Mouse (Mus musculus): ENCODE results near the gene Coro2b. TPM values are rescaled to one million over a fixed set of nuclear protein-coding genes. Genes with fewer than 3 reads are reported as not detected.

The Coro2b gene
- polyA plus RNA-seq, 1 experiment from 2014 or later, result 15.3 TPM

DNA sequence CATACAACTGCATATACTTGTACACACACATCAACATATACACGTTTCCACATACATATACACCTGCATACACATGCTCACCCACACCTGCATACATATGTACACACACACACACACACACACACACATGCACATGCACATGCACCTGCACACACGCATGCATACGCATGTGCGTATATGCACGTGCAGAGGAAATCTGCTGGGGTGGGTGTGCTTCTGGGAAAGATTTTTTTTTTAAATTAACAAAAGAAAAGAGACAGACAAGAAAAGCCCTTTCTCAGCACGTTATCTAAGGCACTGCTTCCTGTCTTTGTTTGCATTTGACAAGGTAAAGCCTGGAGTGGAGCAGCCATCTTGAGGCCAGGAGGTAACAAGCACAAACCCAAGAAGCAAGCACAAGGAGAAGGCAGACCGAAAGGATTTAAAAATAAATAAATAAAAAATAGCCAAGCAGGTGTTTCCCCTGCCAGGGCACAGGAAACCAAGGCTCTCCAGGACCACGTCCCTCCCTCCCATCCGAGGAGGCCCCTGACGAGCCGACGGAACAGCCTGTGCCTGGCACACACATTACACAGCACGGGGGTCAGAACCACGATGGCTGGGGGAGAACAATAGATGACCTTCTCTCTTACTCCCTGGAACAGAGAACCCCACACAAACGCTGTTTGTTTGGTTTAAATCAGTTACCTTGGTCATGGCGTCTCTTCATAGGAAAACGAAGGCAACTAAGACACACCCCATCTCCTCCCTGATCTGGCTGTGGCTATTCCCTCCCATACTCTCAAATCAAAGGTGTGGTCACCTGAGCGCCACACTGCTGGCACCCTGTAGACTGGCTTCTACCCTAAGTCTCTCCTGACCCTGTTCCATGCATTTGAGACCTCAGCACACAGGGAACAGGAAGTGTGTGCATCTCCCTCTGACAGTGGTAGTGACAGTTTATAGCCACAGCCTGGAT lies 39.4 kb downstream of the Coro2b start:
- H3K27me3 ChIP-seq (ENCODE audit: control insufficient read depth, insufficient read depth, low read length), result no peaks in the 10 kb centered on the region
- ATAC-seq (ENCODE audit: low FRiP score) (no peak), DNase-seq (ENCODE audit: low spot score, missing footprints) (no peak)
- H3K36me3 ChIP-seq (ENCODE audit: control insufficient read depth, insufficient read depth, low read length), result no peaks in the 10 kb centered on the region
- H3K9me3 ChIP-seq (ENCODE audit: control insufficient read depth, low read length), result no peaks in the 10 kb centered on the region
- H3K27ac ChIP-seq (ENCODE audit: low read depth, low read length), result no peak overlapping the region
- no peak overlapping the region for H3K4me2 ChIP-seq
- 75% methylated on average over 18 of the region's 18 CpGs for WGBS
- H3K4me3 ChIP-seq (ENCODE audit: low read depth, low read length), result no peak overlapping the region
- no peak overlapping the region for H3K9ac ChIP-seq (ENCODE audit: low read length)
- peaks cover 2% of the 10 kb centered on the region; the same call in 1 of the 2 replicates for H3K4me1 ChIP-seq (ENCODE audit: control insufficient read depth, insufficient read depth, low read length)

GRCm38 (mm10) chr9:62492306-62492990 lies 44.4 kb downstream of the Coro2b start:
- no peaks in the 10 kb centered on the region for H3K9me3 ChIP-seq (ENCODE audit: control insufficient read depth, low read length)
- DNase-seq (ENCODE audit: low spot score, missing footprints), result no peak
- no peak overlapping the region for H3K27ac ChIP-seq (ENCODE audit: low read depth, low read length)
- H3K27me3 ChIP-seq (ENCODE audit: control insufficient read depth, insufficient read depth, low read length), result no peaks in the 10 kb centered on the region
- H3K36me3 ChIP-seq (ENCODE audit: control insufficient read depth, insufficient read depth, low read length), result no peaks in the 10 kb centered on the region
- WGBS, result 74% methylated on average over 6 of the region's 6 CpGs
- H3K4me1 ChIP-seq (ENCODE audit: control insufficient read depth, insufficient read depth, low read length), result peaks cover 3% of the 10 kb centered on the region; the same call in 1 of the 2 replicates
- ATAC-seq (ENCODE audit: low FRiP score), result no peak
- H3K4me2 ChIP-seq, result no peak overlapping the region
- H3K9ac ChIP-seq (ENCODE audit: low read length), result no peak overlapping the region
- no peak overlapping the region for H3K4me3 ChIP-seq (ENCODE audit: low read depth, low read length)

- Histone ChIP-seq H3K27ac (ENCODE audit: low read depth, low read length) (no peak overlapping the region), H3K4me1 (ENCODE audit: control insufficient read depth, insufficient read depth, low read length) (peaks cover 3% of the 10 kb centered on the region; the same call in 1 of the 2 replicates), H3K36me3 (ENCODE audit: control insufficient read depth, insufficient read depth, low read length) (no peaks in the 10 kb centered on the region), H3K4me2 (no peak overlapping the region), H3K27me3 (ENCODE audit: control insufficient read depth, insufficient read depth, low read length) (no peaks in the 10 kb centered on the region), H3K4me3 (ENCODE audit: low read depth, low read length) (no peak overlapping the region), H3K9me3 (ENCODE audit: control insufficient read depth, low read length) (no peaks in the 10 kb centered on the region), H3K9ac (ENCODE audit: low read length) (no peak overlapping the region)
- 82% methylated on average over 5 of the region's 5 CpGs for WGBS
- ATAC-seq (ENCODE audit: low FRiP score), result no peak
- no peak for DNase-seq (ENCODE audit: low spot score, missing footprints)
Measured at GRCm38 (mm10) chr9:62491611-62492010, 45.2 kb downstream of the Coro2b start.

- H3K36me3 ChIP-seq (ENCODE audit: control insufficient read depth, insufficient read depth, low read length), result no peaks in the 10 kb centered on the region
- 83% methylated on average over 3 of the region's 3 CpGs for WGBS
- no peak for ATAC-seq (ENCODE audit: low FRiP score)
- no peak overlapping the region for H3K27ac ChIP-seq (ENCODE audit: low read depth, low read length)
- peaks cover 3% of the 10 kb centered on the region; the same call in 1 of the 2 replicates for H3K4me1 ChIP-seq (ENCODE audit: control insufficient read depth, insufficient read depth, low read length)
- DNase-seq (ENCODE audit: low spot score, missing footprints), result no peak
- H3K4me3 ChIP-seq (ENCODE audit: low read depth, low read length), result no peak overlapping the region
- no peak overlapping the region for H3K4me2 ChIP-seq
- H3K9ac ChIP-seq (ENCODE audit: low read length), result no peak overlapping the region
- no peaks in the 10 kb centered on the region for H3K9me3 ChIP-seq (ENCODE audit: control insufficient read depth, low read length)
- H3K27me3 ChIP-seq (ENCODE audit: control insufficient read depth, insufficient read depth, low read length), result no peaks in the 10 kb centered on the region
Measured at GRCm38 (mm10) chr9:62491104-62491503, 45.7 kb downstream of the Coro2b start.

DNA sequence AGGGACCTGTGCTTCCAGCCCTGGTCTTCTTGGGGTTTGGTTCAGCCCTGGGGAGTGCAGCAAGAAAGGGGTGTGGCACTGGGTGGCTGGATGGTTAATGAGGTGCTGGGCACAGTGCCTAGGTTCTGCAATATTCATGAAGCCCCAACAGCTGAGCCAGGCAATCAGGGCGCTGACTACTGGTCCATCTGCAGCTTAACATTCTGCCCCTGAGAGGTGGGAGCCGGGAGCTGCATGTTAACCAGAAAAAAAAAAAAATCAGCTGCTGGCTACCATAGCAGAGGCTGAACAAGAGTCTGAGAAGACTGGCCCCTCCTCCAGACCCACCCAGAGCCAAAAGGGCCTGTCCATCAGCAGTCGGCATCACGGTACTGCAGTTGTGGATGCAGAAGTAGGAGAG lies 52.7 kb downstream of the Coro2b start:
- H3K27ac ChIP-seq (ENCODE audit: low read depth, low read length), result no peak overlapping the region
- peaks cover 8% of the 10 kb centered on the region; the same call in 1 of the 2 replicates for H3K4me1 ChIP-seq (ENCODE audit: control insufficient read depth, insufficient read depth, low read length)
- no peak overlapping the region for H3K9ac ChIP-seq (ENCODE audit: low read length)
- 38% methylated on average over 4 of the region's 4 CpGs for WGBS
- H3K27me3 ChIP-seq (ENCODE audit: control insufficient read depth, insufficient read depth, low read length), result no peaks in the 10 kb centered on the region
- no peaks in the 10 kb centered on the region for H3K36me3 ChIP-seq (ENCODE audit: control insufficient read depth, insufficient read depth, low read length)
- no peak overlapping the region for H3K4me2 ChIP-seq
- H3K4me3 ChIP-seq (ENCODE audit: low read depth, low read length), result no peak overlapping the region
- no peak for DNase-seq (ENCODE audit: low spot score, missing footprints)
- ATAC-seq (ENCODE audit: low FRiP score), result 0 out of 2 replicates have a peak, but pooled peaks have one; percentile 22
- H3K9me3 ChIP-seq (ENCODE audit: control insufficient read depth, low read length), result no peaks in the 10 kb centered on the region

- H3K4me2 ChIP-seq, result no peak overlapping the region
- H3K9ac ChIP-seq (ENCODE audit: low read length), result no peak overlapping the region
- no peaks in the 10 kb centered on the region for H3K27me3 ChIP-seq (ENCODE audit: control insufficient read depth, insufficient read depth, low read length)
- 86% methylated on average over 3 of the region's 3 CpGs for WGBS
- H3K9me3 ChIP-seq (ENCODE audit: control insufficient read depth, low read length), result no peaks in the 10 kb centered on the region
- DNase-seq (ENCODE audit: low spot score, missing footprints) (no peak), ATAC-seq (ENCODE audit: low FRiP score) (no peak)
- H3K4me1 ChIP-seq (ENCODE audit: control insufficient read depth, insufficient read depth, low read length), result peaks cover 5% of the 10 kb centered on the region; the same call in 1 of the 2 replicates
- no peak overlapping the region for H3K4me3 ChIP-seq (ENCODE audit: low read depth, low read length)
- H3K36me3 ChIP-seq (ENCODE audit: control insufficient read depth, insufficient read depth, low read length), result no peaks in the 10 kb centered on the region
- H3K27ac ChIP-seq (ENCODE audit: low read depth, low read length), result no peak overlapping the region
Measured at GRCm38 (mm10) chr9:62482788-62483187, 54.1 kb downstream of the Coro2b start.

GRCm38 (mm10) chr9:62480898-62481642 lies 55.8 kb downstream of the Coro2b start:
- Histone ChIP-seq H3K27me3 (ENCODE audit: control insufficient read depth, insufficient read depth, low read length) (no peaks in the 10 kb centered on the region), H3K4me2 (no peak overlapping the region), H3K27ac (ENCODE audit: low read depth, low read length) (no peak overlapping the region), H3K4me1 (ENCODE audit: control insufficient read depth, insufficient read depth, low read length) (peaks cover 9% of the 10 kb centered on the region), H3K9me3 (ENCODE audit: control insufficient read depth, low read length) (no peaks in the 10 kb centered on the region), H3K4me3 (ENCODE audit: low read depth, low read length) (no peak overlapping the region), H3K36me3 (ENCODE audit: control insufficient read depth, insufficient read depth, low read length) (no peaks in the 10 kb centered on the region), H3K9ac (ENCODE audit: low read length) (no peak overlapping the region; the same call in 1 of the 2 replicates)
- ATAC-seq (ENCODE audit: low FRiP score), result no peak
- no peak for DNase-seq (ENCODE audit: low spot score, missing footprints)
- WGBS, result 55% methylated on average over 6 of the region's 6 CpGs

DNA sequence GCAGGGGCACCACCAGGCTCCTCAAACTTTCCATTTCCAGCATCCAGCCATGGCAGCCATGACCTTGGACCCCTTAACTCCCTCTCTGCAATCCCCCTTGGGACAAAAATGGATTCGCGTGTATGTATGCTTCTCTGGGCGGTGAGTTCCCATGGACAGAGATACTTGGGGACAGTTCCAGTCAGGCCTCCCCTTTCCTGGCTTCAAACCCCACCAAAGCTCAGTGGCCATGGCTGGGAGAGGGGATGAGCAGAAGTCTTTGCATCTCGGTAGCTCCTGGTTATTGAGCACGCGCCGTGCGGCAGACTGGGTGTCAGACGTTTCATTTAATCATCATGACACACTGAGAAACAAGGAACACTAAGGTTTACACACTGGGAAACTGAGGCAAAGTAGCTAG lies 56.7 kb downstream of the Coro2b start:
- WGBS, result 85% methylated on average over 9 of the region's 9 CpGs
- no peak overlapping the region for H3K27ac ChIP-seq (ENCODE audit: low read depth, low read length)
- no peak for DNase-seq (ENCODE audit: low spot score, missing footprints)

More for the DNA sequence above, 56.7 kb downstream of the Coro2b start:
- ATAC-seq (ENCODE audit: low FRiP score), result no peak
- Histone ChIP-seq H3K4me1 (ENCODE audit: control insufficient read depth, insufficient read depth, low read length) (peaks cover 9% of the 10 kb centered on the region), H3K27me3 (ENCODE audit: control insufficient read depth, insufficient read depth, low read length) (no peaks in the 10 kb centered on the region), H3K4me3 (ENCODE audit: low read depth, low read length) (no peak overlapping the region), H3K4me2 (no peak overlapping the region), H3K9ac (ENCODE audit: low read length) (no peak overlapping the region), H3K36me3 (ENCODE audit: control insufficient read depth, insufficient read depth, low read length) (no peaks in the 10 kb centered on the region), H3K9me3 (ENCODE audit: control insufficient read depth, low read length) (no peaks in the 10 kb centered on the region)
